Mouse (Mus musculus) Patski (cell line): Measurements from ENCODE around the gene Rita1. TPM values are rescaled to one million over a fixed set of nuclear protein-coding genes. Genes with fewer than 3 reads are reported as not detected.

ENCODE experiments used
- ATAC-seq: fragments of 100-300 bp; one replicate; pipeline ENCODE4 v1.8.0; 2021
- CTCF ChIA-PET: fragments of 350-600 bp; sonication (Branson Sonifier 250); formaldehyde crosslinking; loops from one replicate; lab custom pipeline; 2022; ENCODE audit warnings: inconsistent platforms; lab: Charles Lee
- POLR2A ChIA-PET: fragments of 350-600 bp; sonication (Branson Sonifier 250); formaldehyde crosslinking; loops from one replicate; lab custom pipeline; 2022; ENCODE audit warnings: antibody characterized with exemption, inconsistent platforms; lab: Charles Lee
- DNase-seq: peaks from one replicate; pipeline ENCODE4 v3.0.0-alpha.2; 2011; ENCODE audit warnings: low read depth, low spot score
- H3K27me3 ChIP-seq: fragments of 371-371 bp; one replicate; pipeline ENCODE4 v1.5.1; 2021
- CTCF ChIP-seq: fragments of 100-300 bp; IDR thresholded peaks from one replicate; pipeline ENCODE4 v1.5.1; 2021
- in situ Hi-C: fragments of 300-500 bp; cut with MboI; formaldehyde crosslinking; loops from 3 replicates; pipeline ENCODE4 v1.11.1; 2018; ENCODE audit warnings: low pct_unique_long_range_greater_than_20kb, mixed read lengths
- polyA plus RNA-seq: library from polyadenylated mRNA; unstranded; gene quantifications from one replicate; pipeline ENCODE4 v1.2.3, GENCODE M21; 2021

Rita1 gene
- polyA plus RNA-seq, 1 experiment from 2014 or later, result 14.0 TPM

DNA sequence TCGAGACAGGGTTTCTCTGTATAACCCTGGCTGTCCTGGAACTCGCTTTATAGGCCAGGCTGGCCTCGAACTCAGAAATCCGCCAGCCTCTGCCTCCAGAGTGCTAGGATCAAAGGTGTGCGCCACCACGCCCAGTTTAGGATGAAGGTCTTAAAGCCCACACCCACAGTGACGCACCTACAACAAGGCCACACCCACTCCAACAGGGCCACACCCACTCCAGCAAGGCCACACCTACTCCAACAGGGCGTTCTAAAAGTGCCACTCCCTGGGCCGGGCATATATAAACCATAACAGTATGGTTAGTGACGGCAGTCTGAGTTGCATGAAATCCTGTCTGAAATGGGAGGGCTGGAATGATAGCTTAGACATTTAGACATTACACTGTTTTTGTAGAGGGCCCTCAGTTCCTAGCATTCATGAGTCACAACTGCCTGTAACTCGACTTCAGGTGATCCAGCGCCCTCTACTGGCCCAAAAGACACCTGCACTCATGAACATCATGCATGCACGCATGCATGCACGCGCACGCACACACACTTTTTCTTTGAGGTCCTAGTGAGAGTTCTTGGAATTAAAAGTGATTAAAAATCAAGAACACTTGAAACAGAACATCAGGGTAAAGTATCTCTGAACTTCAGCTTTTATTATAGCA lies 21.9 kb downstream of the Rita1 start:
- DNase-seq (no peak), ATAC-seq (no peak)
- no peaks in the 10 kb centered on the region for H3K27me3 ChIP-seq
- CTCF ChIA-PET, result interaction anchor here (0.9 to 9.2 kb wide), 13 partner anchors 11 to 112 kb away, joined by 3 to 54 read pairs (median 4); partner anchors contain the start of gene Slc8b1
- no peak for TF ChIP-seq CTCF
- POLR2A ChIA-PET, result interaction anchor here (0.6 to 1.5 kb wide), 4 partner anchors 12 to 46 kb away, joined by 3 read pairs; no protein-coding TSS in a partner anchor
- in situ Hi-C loops, result no loop called here

DNA sequence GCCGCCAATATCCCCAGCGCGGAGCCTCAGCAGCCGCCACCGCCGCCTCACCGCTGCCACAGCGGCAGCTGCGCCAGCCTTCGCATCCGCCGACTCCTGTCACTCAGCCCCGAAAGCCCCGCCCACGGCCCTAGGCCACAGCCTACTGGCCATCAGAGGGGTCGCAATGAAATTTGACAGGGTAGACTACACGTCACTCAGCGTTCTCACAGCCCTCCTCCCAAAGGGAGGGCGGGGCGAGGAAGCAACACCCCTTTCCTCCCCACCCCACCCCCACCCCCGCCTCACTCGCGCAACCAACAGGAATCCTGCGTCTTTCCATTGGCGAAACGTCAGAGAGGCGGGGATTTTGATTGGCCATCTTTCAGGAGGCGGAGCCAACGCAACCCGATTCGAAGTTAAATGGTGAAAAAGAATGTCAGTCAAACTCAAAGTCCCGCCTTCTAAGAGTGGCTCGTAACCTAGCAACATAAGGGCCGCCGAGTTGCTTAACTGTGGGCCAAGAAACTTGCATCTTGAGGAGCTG lies 23.8 kb downstream of the Rita1 start, which contains the start of the genes Tpcn1 and Iqcd:
Gene Tpcn1, minus strand, starts transcription at position 105 of the 526 bp plus-strand sequence.
Gene Iqcd, plus strand, starts transcription at position 448 of the 526 bp plus-strand sequence.
- TF ChIP-seq CTCF, result no peak
- DNase-seq (peak; percentile 99), ATAC-seq (peak; percentile 93)
- in situ Hi-C loops, result loop anchor here (5.0 kb wide), 1 partner anchor 71 kb away; no protein-coding TSS in a partner anchor
- ChIA-PET POLR2A (interaction anchor here (0.8 to 2.9 kb wide), 11 partner anchors 9 to 55 kb away, joined by 3 to 13 read pairs (median 7); no protein-coding TSS in a partner anchor), CTCF (interaction anchor here (0.8 to 9.2 kb wide), 4 partner anchors 13 to 461 kb away, joined by 3 to 54 read pairs (median 22); no protein-coding TSS in a partner anchor)
- no peaks in the 10 kb centered on the region for H3K27me3 ChIP-seq

DNA sequence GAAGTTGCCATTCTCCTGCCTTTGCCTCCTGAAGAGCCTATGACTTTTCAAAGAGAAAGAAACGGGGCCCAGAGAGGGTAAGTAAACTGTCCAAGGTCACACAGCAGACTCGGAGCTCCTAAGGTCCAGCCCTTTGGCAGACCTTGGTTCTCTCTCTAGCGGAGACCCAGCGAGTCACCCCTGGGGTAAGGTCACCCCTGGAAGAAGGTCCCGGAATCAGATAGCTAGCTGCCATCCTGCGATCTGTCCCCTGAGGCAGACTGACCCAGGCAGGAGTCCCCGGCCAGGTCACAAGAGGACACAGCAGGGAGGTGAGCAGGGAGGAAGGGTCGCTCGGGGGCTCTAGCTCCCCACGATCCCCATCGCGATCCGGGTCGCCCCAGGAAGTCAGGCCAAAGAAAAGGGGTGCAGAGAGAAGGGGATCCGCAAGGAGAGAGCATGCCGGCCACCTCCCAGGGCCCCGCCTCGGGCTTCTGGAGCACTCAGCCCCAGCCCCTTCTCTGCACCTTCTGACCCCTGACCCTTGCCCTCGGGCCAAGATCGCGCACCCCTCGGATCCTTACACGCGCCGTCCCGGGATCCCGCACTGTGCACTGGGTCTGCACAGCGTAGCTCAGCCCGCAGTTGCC lies 24.3 kb downstream of the Rita1 start:
- ChIA-PET CTCF (interaction anchor here (0.8 to 9.2 kb wide), 5 partner anchors 17 to 460 kb away, joined by 3 to 54 read pairs (median 5); no protein-coding TSS in a partner anchor), POLR2A (interaction anchor here (0.7 to 2.9 kb wide), 13 partner anchors 9 to 77 kb away, joined by 3 to 13 read pairs (median 5); partner anchors contain the start of gene Slc8b1)
- no peak for DNase-seq
- ATAC-seq, result no peak
- in situ Hi-C loops, result loop anchor here (5.0 kb wide), 1 partner anchor 71 kb away; no protein-coding TSS in a partner anchor
- TF ChIP-seq CTCF, result no peak
- no peaks in the 10 kb centered on the region for H3K27me3 ChIP-seq

- TF ChIP-seq CTCF, result no peak
- POLR2A ChIA-PET, result interaction anchor here (0.7 to 2.9 kb wide), 12 partner anchors 8 to 77 kb away, joined by 3 to 13 read pairs (median 6); partner anchors contain the start of gene Slc8b1
- in situ Hi-C loops, result loop anchor here (5.0 kb wide), 1 partner anchor 70 kb away; no protein-coding TSS in a partner anchor
- DNase-seq (no peak), ATAC-seq (no peak)
- CTCF ChIA-PET, result interaction anchor here (1.1 to 1.9 kb wide), 3 partner anchors 18 to 24 kb away, joined by 3 to 11 read pairs (median 5); no protein-coding TSS in a partner anchor
- H3K27me3 ChIP-seq, result no peaks in the 10 kb centered on the region
Observed at GRCm38 (mm10) chr5:120587616-120587926, 24.8 kb downstream of the Rita1 start.

GRCm38 (mm10) chr5:120586741-120587615 lies 25.4 kb downstream of the Rita1 start:
- TF ChIP-seq CTCF, result no peak
- DNase-seq, result no peak
- ChIA-PET POLR2A (interaction anchor here (1.1 to 2.9 kb wide), 9 partner anchors 8 to 50 kb away, joined by 4 to 13 read pairs (median 8); no protein-coding TSS in a partner anchor), CTCF (interaction anchor here (1.1 to 1.9 kb wide), 3 partner anchors 18 to 23 kb away, joined by 3 to 11 read pairs (median 5); no protein-coding TSS in a partner anchor)
- ATAC-seq, result no peak
- no peaks in the 10 kb centered on the region for H3K27me3 ChIP-seq
- in situ Hi-C loops, result loop anchor here (5.0 kb wide), 1 partner anchor 70 kb away; no protein-coding TSS in a partner anchor

- in situ Hi-C loops, result loop anchor here (5.0 kb wide), 1 partner anchor 68 kb away; no protein-coding TSS in a partner anchor
- no peaks in the 10 kb centered on the region for H3K27me3 ChIP-seq
- ChIA-PET POLR2A (interaction anchor here (1.0 to 1.7 kb wide), 3 partner anchors 18 to 24 kb away, joined by 3 to 5 read pairs (median 4); no protein-coding TSS in a partner anchor), CTCF (interaction anchor here (0.9 to 1.7 kb wide), 2 partner anchors 19 to 70 kb away, joined by 3 to 4 read pairs; no protein-coding TSS in a partner anchor)
- no peak for ATAC-seq
- TF ChIP-seq CTCF, result no peak
- DNase-seq, result no peak
Observed at GRCm38 (mm10) chr5:120584968-120585367, 27.4 kb downstream of the Rita1 start.

- TF ChIP-seq CTCF, result no peak
- CTCF ChIA-PET, result interaction anchor here (0.9 to 1.7 kb wide), 4 partner anchors 9 to 23 kb away, joined by 3 to 5 read pairs (median 4); no protein-coding TSS in a partner anchor
- no peak for DNase-seq
- in situ Hi-C loops, result no loop called here
- POLR2A ChIA-PET, result interaction anchor here (1.7 kb wide), 1 partner anchor 23 kb away, joined by 5 read pairs; no protein-coding TSS in a partner anchor
- ATAC-seq, result no peak
- no peaks in the 10 kb centered on the region for H3K27me3 ChIP-seq
Observed at GRCm38 (mm10) chr5:120583511-120583910, 28.9 kb downstream of the Rita1 start.

DNA sequence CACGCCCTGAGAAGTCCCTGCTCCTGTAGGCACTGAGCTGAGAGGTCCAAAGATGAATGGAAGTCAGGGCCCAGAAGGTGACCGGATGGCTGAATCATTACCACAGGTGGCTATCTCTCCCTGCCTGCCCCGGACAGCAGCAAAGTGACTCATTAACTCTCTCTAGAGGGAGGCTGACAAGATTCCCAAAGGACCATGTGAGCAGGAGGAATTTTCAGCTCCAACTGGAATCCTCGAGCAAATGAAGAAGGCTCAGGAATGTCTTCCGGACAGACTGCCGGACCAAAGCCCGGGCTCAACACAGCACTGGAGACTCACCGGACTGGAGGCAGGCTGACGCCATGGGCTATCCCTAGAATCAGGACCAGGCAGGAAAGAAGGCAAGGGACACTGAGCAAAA lies 30.4 kb downstream of the Rita1 start:
- peak; percentile 38 for ATAC-seq
- H3K27me3 ChIP-seq, result no peaks in the 10 kb centered on the region
- TF ChIP-seq CTCF, result no peak
- ChIA-PET POLR2A (no interaction called here), CTCF (interaction anchor here (1.0 to 5.3 kb wide), 3 partner anchors 14 to 38 kb away, joined by 3 to 51 read pairs (median 3); no protein-coding TSS in a partner anchor)
- in situ Hi-C loops, result no loop called here
- DNase-seq, result peak; percentile 92
